Mouse (Mus musculus): Measurements from ENCODE around the gene Tmem143.
A peak's percentile ranks its signal among the peaks of the same experiment; 100 is the strongest.
"Not testable (repeated sequence)": the region's sequence is repeated elsewhere in the genome, so short reads cannot be mapped to it uniquely, and the experiment has no call there.

Gene Tmem143

GRCm38 (mm10) chr7:45887246-45887645 lies 9.5 kb upstream of the Tmem143 start:
- no peak for DNase-seq (ENCODE audit: low spot score in 2 of 2)

- no peak for DNase-seq (ENCODE audit: low spot score in 2 of 2)
These were observed 4.1 kb upstream of the Tmem143 start for GRCm38 (mm10) chr7:45892651-45893050.

GRCm38 (mm10) chr7:45895931-45896516 lies 717 bp upstream of the Tmem143 start:
- DNase-seq (ENCODE audit: low spot score in 2 of 2): no peak

GRCm38 (mm10) chr7:45897258-45897757 lies 567 bp downstream of the Tmem143 start:
- peak in 1 of 2 experiments; percentile 57 for DNase-seq (ENCODE audit: low spot score in 2 of 2)

- DNase-seq (ENCODE audit: low spot score in 2 of 2): not testable (repeated sequence)
These were observed 1.4 kb downstream of the Tmem143 start for GRCm38 (mm10) chr7:45898125-45898524.

- DNase-seq (ENCODE audit: low spot score in 2 of 2): no peak
These were observed 4.8 kb downstream of the Tmem143 start for GRCm38 (mm10) chr7:45901562-45901961.

GRCm38 (mm10) chr7:45902481-45903002 lies 5.8 kb downstream of the Tmem143 start:
- no peak for DNase-seq (ENCODE audit: low spot score in 2 of 2)

GRCm38 (mm10) chr7:45906622-45907021 lies 9.9 kb downstream of the Tmem143 start:
- DNase-seq (ENCODE audit: low spot score in 2 of 2): no peak

- no peak for DNase-seq (ENCODE audit: low spot score in 2 of 2)
These were observed 11.6 kb downstream of the Tmem143 start for GRCm38 (mm10) chr7:45908384-45908783.

GRCm38 (mm10) chr7:45909145-45909544 lies 12.4 kb downstream of the Tmem143 start:
- no peak for DNase-seq (ENCODE audit: low spot score in 2 of 2)

GRCm38 (mm10) chr7:45914067-45914466 lies 17.3 kb downstream of the Tmem143 start:
- no peak for DNase-seq (ENCODE audit: low spot score in 2 of 2)

GRCm38 (mm10) chr7:45915011-45915410 lies 18.3 kb downstream of the Tmem143 start:
- DNase-seq (ENCODE audit: low spot score in 2 of 2): no peak

GRCm38 (mm10) chr7:45916056-45917003 lies 19.6 kb downstream of the Tmem143 start:
- DNase-seq (ENCODE audit: low spot score in 2 of 2): peak; percentile 56 to 77

- DNase-seq (ENCODE audit: low spot score in 2 of 2): no peak
These were observed 20.4 kb downstream of the Tmem143 start for GRCm38 (mm10) chr7:45917004-45917704.

- no peak for DNase-seq (ENCODE audit: low spot score in 2 of 2)
These were observed 21.2 kb downstream of the Tmem143 start for GRCm38 (mm10) chr7:45917926-45918325.

GRCm38 (mm10) chr7:45919083-45919671 lies 22.4 kb downstream of the Tmem143 start:
- DNase-seq (ENCODE audit: low spot score in 2 of 2): no peak

- DNase-seq (ENCODE audit: low spot score in 2 of 2): no peak
These were observed 23.0 kb downstream of the Tmem143 start for GRCm38 (mm10) chr7:45919761-45920160.

GRCm38 (mm10) chr7:45920583-45921241 lies 24.0 kb downstream of the Tmem143 start:
- peak; percentile 51 to 55 for DNase-seq (ENCODE audit: low spot score in 2 of 2)

- DNase-seq (ENCODE audit: low spot score in 2 of 2): peak in 1 of 2 experiments; percentile 62
These were observed 24.5 kb downstream of the Tmem143 start, which contains the start of gene Emp3 for GRCm38 (mm10) chr7:45921242-45921621. Emp3 (minus strand) TSS chr7:45921404.

GRCm38 (mm10) chr7:45921950-45922600 lies 25.3 kb downstream of the Tmem143 start:
- DNase-seq (ENCODE audit: low spot score in 2 of 2): no peak

All from urinary bladder, postnatal 36 days (tissue).